23 mouse cellular contexts compared by ENCODE assay signal in the genomic region with DNA sequence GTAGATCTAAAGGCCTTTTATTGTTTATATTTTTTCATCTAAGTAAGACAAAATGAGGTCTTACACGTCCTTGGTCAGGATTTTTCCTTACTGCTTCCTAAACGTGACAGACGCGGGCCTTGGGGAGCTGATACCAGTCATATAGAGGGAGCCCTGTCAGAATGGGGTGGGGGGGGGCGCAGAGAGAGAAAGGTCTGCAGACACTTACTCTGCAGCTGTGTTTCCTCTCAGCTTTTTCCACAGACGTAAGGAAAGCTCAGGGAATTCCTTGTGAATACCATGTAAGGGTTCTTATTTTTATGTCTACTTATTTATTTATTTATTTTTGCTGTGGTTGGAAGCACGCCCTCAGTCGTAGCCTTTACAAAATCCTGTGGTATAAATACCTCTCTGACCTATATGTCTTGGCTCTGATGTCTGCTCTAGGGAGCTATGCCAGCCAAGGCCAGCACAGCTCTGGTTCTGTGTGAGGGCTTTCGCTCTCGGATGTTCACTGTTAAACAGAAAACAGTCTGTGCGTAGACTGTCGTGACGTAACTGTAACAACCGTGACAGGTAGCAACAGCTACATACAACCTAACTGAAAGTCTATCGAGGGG. TPM values are rescaled to one million over a fixed set of nuclear protein-coding genes. Genes with fewer than 3 reads are reported as not detected.
DNase-seq lines count a peak whose midpoint lies in the region; ATAC-seq and TF ChIP-seq lines count a peak whose summit lies in the region.
"Had no signal": no experiment of that assay in that cellular context is flagged by ENCODE, and none has a peak within 500 bp of the region (broad histone marks: within the 10 kb centered on the region; RNA-seq: fewer than 3 reads in every experiment).

No protein-coding gene starts in this region.

- no peaks in the 10 kb centered on the region for H3K27me3 ChIP-seq in heart, embryonic 13.5 days (replicated peaks)
- no peaks in the 10 kb centered on the region for H3K27me3 ChIP-seq in lung, postnatal 0 days (replicated peaks; ENCODE audit: insufficient read depth, low read length)
- no peaks in the 10 kb centered on the region for H3K27me3 ChIP-seq in hindbrain, embryonic 11.5 days (ENCODE audit: control insufficient read depth, insufficient read depth, low read length)
- H3K27me3 ChIP-seq: hindbrain, embryonic 12.5 days; liver, embryonic 13.5 days; Patski had no signal

- no peak for TF ChIP-seq EP300 in lung, postnatal 0 days (IDR thresholded peaks at IDR 0.05)

- no peak for ATAC-seq in heart, embryonic 13.5 days (ENCODE audit: extremely low read depth, insufficient number of reproducible peaks, low FRiP score, low TSS enrichment)
- peak; percentile 35; the same call in 1 of the 2 replicates for ATAC-seq in lung, postnatal 0 days
- ATAC-seq in hindbrain, embryonic 11.5 days (ENCODE audit: low FRiP score) = no peak
- ATAC-seq: CD4-positive, CD25-positive, alpha-beta regulatory T cell, adult 4 months; forebrain, embryonic 14.5 days; Patski had no signal

- H3K9ac ChIP-seq in heart, embryonic 13.5 days = no peak overlapping the region
- H3K9ac ChIP-seq in lung, postnatal 0 days (replicated peaks; ENCODE audit: low read depth) = no peak overlapping the region
- H3K9ac ChIP-seq in hindbrain, embryonic 11.5 days (ENCODE audit: low read depth, low read length) = no peak overlapping the region
- H3K9ac ChIP-seq: hindbrain, embryonic 12.5 days; liver, embryonic 13.5 days had no signal

- no peak overlapping the region for H3K4me2 ChIP-seq in heart, embryonic 13.5 days
- H3K4me2 ChIP-seq in lung, postnatal 0 days (replicated peaks; ENCODE audit: low read depth, low read length) = no peak overlapping the region
- H3K4me2 ChIP-seq in hindbrain, embryonic 11.5 days (replicated peaks; ENCODE audit: low read depth, low read length) = no peak overlapping the region
- H3K4me2 ChIP-seq: hindbrain, embryonic 12.5 days; liver, embryonic 13.5 days had no signal

- WGBS in heart, embryonic 13.5 days = 77% methylated on average over 15 of the region's 15 CpGs
- WGBS in lung, postnatal 0 days = 70% methylated on average over 15 of the region's 15 CpGs
- WGBS in hindbrain, embryonic 11.5 days = 92% methylated on average over 15 of the region's 15 CpGs

- no peaks in the 10 kb centered on the region for H3K4me1 ChIP-seq in heart, embryonic 13.5 days
- no peaks in the 10 kb centered on the region for H3K4me1 ChIP-seq in lung, postnatal 0 days (ENCODE audit: insufficient read depth, low read depth, low read length)
- no peaks in the 10 kb centered on the region for H3K4me1 ChIP-seq in hindbrain, embryonic 11.5 days (replicated peaks; ENCODE audit: control insufficient read depth, insufficient read depth, low read length)
- H3K4me1 ChIP-seq: hindbrain, embryonic 12.5 days; liver, embryonic 13.5 days; midbrain, embryonic 10.5 days had no signal

- H3K9me3 ChIP-seq in heart, embryonic 13.5 days = no peaks in the 10 kb centered on the region
- no peaks in the 10 kb centered on the region for H3K9me3 ChIP-seq in lung, postnatal 0 days (ENCODE audit: low read length)
- no peaks in the 10 kb centered on the region for H3K9me3 ChIP-seq in hindbrain, embryonic 11.5 days (ENCODE audit: control insufficient read depth, low read length)
- H3K9me3 ChIP-seq: hindbrain, embryonic 12.5 days; liver, embryonic 13.5 days; midbrain, embryonic 10.5 days had no signal

- DNase-seq in cerebellum, adult 11 months = peak; percentile 7
- DNase-seq in cerebellum, postnatal 14 days = no peak
- DNase-seq in heart, adult 18-20 months = no peak
- peak; percentile 30 for DNase-seq in lung, postnatal 0 days (ENCODE audit: low spot score)
- no peak for DNase-seq in lung, postnatal 25 days (ENCODE audit: low spot score)
- DNase-seq in right cerebral cortex, postnatal 10 days (ENCODE audit: low spot score in 2 of 2) = no peak
- no peak for DNase-seq in hindbrain, embryonic 11.5 days (ENCODE audit: low spot score)
- DNase-seq: adrenal gland, adult 8-10 months; gastrocnemius, postnatal 10 days; heart, adult 2 months; kidney, adult 9 months; kidney, postnatal 25 days; left cerebral cortex, postnatal 4 days; liver, embryonic 13.5 days; lung, postnatal 36 days had no signal

- H3K27ac ChIP-seq in heart, embryonic 13.5 days (replicated peaks) = peak overlapping the region; percentile 25; the same call in 1 of the 2 replicates
- no peak overlapping the region for H3K27ac ChIP-seq in lung, postnatal 0 days (ENCODE audit: low read length)
- H3K27ac ChIP-seq in hindbrain, embryonic 11.5 days (ENCODE audit: low read depth, low read length) = no peak overlapping the region
- H3K27ac ChIP-seq: heart, adult 2 months; hindbrain, embryonic 12.5 days; left cerebral cortex, adult 2 months; liver, embryonic 13.5 days; midbrain, embryonic 10.5 days had no signal

- TF ChIP-seq CTCF in lung, postnatal 0 days (IDR thresholded peaks at IDR 0.05) = no peak

- H3K36me3 ChIP-seq in heart, embryonic 13.5 days = peaks cover 52% of the 10 kb centered on the region
- no peaks in the 10 kb centered on the region for H3K36me3 ChIP-seq in lung, postnatal 0 days (ENCODE audit: insufficient read depth, low read length)
- H3K36me3 ChIP-seq in hindbrain, embryonic 11.5 days (ENCODE audit: control insufficient read depth, insufficient read depth, low read length) = no peaks in the 10 kb centered on the region
- H3K36me3 ChIP-seq: liver, embryonic 13.5 days had no signal

- H3K4me3 ChIP-seq in heart, embryonic 13.5 days = no peak overlapping the region
- H3K4me3 ChIP-seq in lung, postnatal 0 days (ENCODE audit: low read depth, low read length) = no peak overlapping the region
- H3K4me3 ChIP-seq in hindbrain, embryonic 11.5 days (ENCODE audit: low read depth, low read length) = no peak overlapping the region
- H3K4me3 ChIP-seq: erythroblast, embryonic 14.5 days; heart, adult 2 months; hindbrain, embryonic 12.5 days; left cerebral cortex, adult 2 months; liver, embryonic 13.5 days; midbrain, embryonic 10.5 days had no signal

RNA-seq across cellular contexts. Expression of a gene that starts 58.0 kb away (rescaled TPM):
- polyA plus RNA-seq in heart, embryonic 13.5 days (2015; fragmentation: Nextera tagmentation; extraction: Ambion mirVana) = 30.1 and 30.4 TPM in 2 replicates
- 10 to 100 TPM; 19.2 to 20.8 TPM for total RNA-seq in heart, adult 18-20 months (2021)
- polyA plus RNA-seq in lung, postnatal 0 days (2015; fragmentation: Nextera tagmentation; extraction: Ambion mirVana) = 15.7 and 16.3 TPM in 2 replicates
- polyA plus RNA-seq in hindbrain, embryonic 11.5 days (2014; fragmentation: Nextera tagmentation; extraction: Ambion mirVana) = 36.8 and 40.6 TPM in 2 replicates
- polyA plus RNA-seq: erythroblast, embryonic 14.5 days had no signal

Comparison
In these comparisons a context has a peak if more than half of its experiments do, and no peak if none do; other contexts are left out.
1. DNase-seq: peak in cerebellum, adult 11 months (single experiment) and lung, postnatal 0 days (single experiment); none in cerebellum, postnatal 14 days (0 of 2), heart, adult 18-20 months (0 of 2), lung, postnatal 25 days (single experiment), right cerebral cortex, postnatal 10 days (0 of 2) and hindbrain, embryonic 11.5 days (single experiment).